Mouse (Mus musculus): ENCODE results near the gene Kap.

GRCm38 (mm10) chr6:133812342-133812741 is 41.2 kb downstream of the Kap start:
- peak; percentile 46 for TF ChIP-seq CTCF (IDR thresholded peaks at IDR 0.05; ENCODE audit: insufficient read depth, low read length)
- no peak for TF ChIP-seq POLR2A (IDR thresholded peaks at IDR 0.05; ENCODE audit: borderline replicate concordance, extremely low read depth, low read depth, low read length)

Data from lung, adult 2 months (tissue).